Mouse (Mus musculus) neutrophil, adult 83 days (primary cell): Measurements from ENCODE around the gene 1700093K21Rik. TPM values are rescaled to one million over a fixed set of nuclear protein-coding genes. Genes with fewer than 3 reads are reported as not detected.

ENCODE experiments used
- total RNA-seq, 2 experiments: library from RNA; stranded (reverse); gene quantifications; one replicate each; pipeline ENCODE4 v1.2.4; 2023

1700093K21Rik gene
- total RNA-seq, result not detected

GRCm38 (mm10) chr11:23520473-23521205 is at the start of gene 1700093K21Rik:
Gene 1700093K21Rik (minus strand): TSS chr11:23521155.

DNA sequence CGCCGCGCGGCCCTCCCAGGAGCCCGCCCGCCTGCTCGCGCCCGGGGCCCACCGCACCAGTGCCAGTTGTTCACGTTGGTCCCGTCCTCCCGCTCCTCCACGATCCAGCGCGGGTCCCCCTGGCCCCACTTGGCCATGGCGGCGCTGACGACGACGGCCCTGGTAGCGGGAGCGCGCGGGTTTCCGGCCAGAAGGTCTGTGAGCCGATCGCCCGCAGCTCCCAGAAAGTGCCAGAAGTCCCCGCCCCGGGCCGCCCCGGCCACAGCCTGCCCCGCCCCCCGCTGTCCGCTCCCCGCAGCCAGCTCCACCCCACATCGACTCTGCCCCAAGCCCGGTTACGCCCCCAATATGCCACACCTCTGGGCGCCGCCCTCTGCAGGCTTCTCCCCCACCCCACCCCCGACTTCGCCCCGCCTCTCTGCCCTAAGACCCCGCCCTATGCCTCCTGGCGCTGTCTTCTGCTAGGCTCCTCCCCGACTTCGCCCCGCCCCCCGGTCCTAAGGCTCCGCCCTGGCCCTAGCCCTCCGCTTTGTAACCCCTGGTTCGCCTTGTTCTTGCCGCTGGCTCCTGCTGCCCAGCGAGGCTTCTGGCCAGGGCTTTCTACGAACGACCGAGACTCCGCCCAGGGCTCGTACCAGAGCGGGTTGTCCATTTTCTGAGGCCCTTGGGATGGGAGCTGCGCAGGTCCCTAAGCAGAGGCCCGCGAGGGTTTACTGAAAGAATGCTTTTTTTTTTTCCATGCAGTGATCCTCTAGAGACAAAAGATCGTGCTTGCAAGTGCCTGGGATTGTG is 23.0 kb downstream of the 1700093K21Rik start, which contains the start of gene Ahsa2:
Gene Ahsa2 (minus strand): TSS at position 313 of the 792 bp plus-strand sequence.

Other genes starting within 250 kb of the 1700093K21Rik start
- 10 to 100 TPM; 46.2 to 52.6 TPM for gene Usp34, start 214.3 kb downstream of the 1700093K21Rik start, total RNA-seq
- 10 to 100 TPM; 19.0 to 28.1 TPM for gene Ahsa2, start 23.1 kb downstream of the 1700093K21Rik start, total RNA-seq
- gene 0610010F05Rik, start 112.5 kb upstream of the 1700093K21Rik start, total RNA-seq, result 1 to 10 TPM; 6.4 to 7.6 TPM
- gene Pus10, start 144.5 kb upstream of the 1700093K21Rik start, total RNA-seq, result 10 to 100 TPM; 13.1 to 13.4 TPM
- gene Pex13, start 144.8 kb upstream of the 1700093K21Rik start, total RNA-seq, result 10 to 100 TPM; 15.0 to 15.7 TPM
- gene Rel, start 249.8 kb upstream of the 1700093K21Rik start, total RNA-seq, result 10 to 100 TPM; 32.2 to 38.8 TPM